Mouse (Mus musculus) ES-E14 (cell line): ENCODE measurements around the gene 2210011C24Rik. TPM values are rescaled to one million over a fixed set of nuclear protein-coding genes. Genes with fewer than 3 reads are reported as not detected.

ENCODE experiments used
- DNase-seq: peaks from one replicate; pipeline ENCODE4 v3.0.0-alpha.2; 2013; ENCODE audit warnings: low read depth, low spot score
- H3K27ac ChIP-seq: 2 replicates; pipeline ENCODE4 v1.5.1; 2012; ENCODE audit warnings: low read depth, mild to moderate bottlenecking, low read length, moderate library complexity, mixed read lengths; ENCODE audit not compliant: poor library complexity, insufficient read depth, severe bottlenecking
- H3K36me3 ChIP-seq: 2 replicates; pipeline ENCODE4 v1.6.1; 2012; ENCODE audit warnings: mild to moderate bottlenecking, low read length, moderate library complexity, mixed read lengths; ENCODE audit not compliant: control insufficient read depth, poor library complexity, insufficient read depth, severe bottlenecking
- H3K4me1 ChIP-seq, 2 experiments: fragments of 150-350 bp in 1 of 2; sonication (generic) in 1 of 2; 2 replicates each; pipeline ENCODE4 v1.6.1; 2012; ENCODE audit warnings: low read length in 2 of 2, mild to moderate bottlenecking in 1 of 2, mixed read lengths in 1 of 2; ENCODE audit not compliant: control insufficient read depth in 2 of 2, insufficient read depth in 2 of 2, poor library complexity in 1 of 2
- H3K4me3 ChIP-seq, 2 experiments: fragments of 150-350 bp in 1 of 2; sonication (generic) in 1 of 2; 2 replicates each; pipeline ENCODE4 v1.5.1; 2012; ENCODE audit warnings: low read length in 2 of 2, low read depth in 1 of 2, mild to moderate bottlenecking in 1 of 2, mixed read lengths in 1 of 2; ENCODE audit not compliant: insufficient read depth in 1 of 2, poor library complexity in 1 of 2, severe bottlenecking in 1 of 2
- H3K9ac ChIP-seq: 2 replicates; pipeline ENCODE4 v1.6.1; 2012; ENCODE audit warnings: low read depth, mild to moderate bottlenecking, low read length, mixed read lengths; ENCODE audit not compliant: poor library complexity, insufficient read depth, severe bottlenecking
- H3K9me3 ChIP-seq: fragments of 150-350 bp; sonication (generic); 2 replicates; pipeline ENCODE4 v1.6.1; 2012; ENCODE audit warnings: low read depth, mild to moderate bottlenecking, low read length; ENCODE audit not compliant: control insufficient read depth, insufficient read depth
- CHD2 ChIP-seq: IDR thresholded peaks from 2 replicates; pipeline ENCODE4 v1.6.1; 2014; ENCODE audit warnings: mild to moderate bottlenecking, low read depth, low read length, inconsistent platforms
- HCFC1 ChIP-seq: IDR thresholded peaks from 2 replicates; pipeline ENCODE4 v1.6.1; 2012; ENCODE audit warnings: low read length, inconsistent platforms, borderline replicate concordance; ENCODE audit not compliant: insufficient read depth
- MAFK ChIP-seq: IDR thresholded peaks from 2 replicates; pipeline ENCODE4 v1.6.1; 2014; ENCODE audit warnings: mild to moderate bottlenecking, low read depth, low read length, inconsistent platforms; ENCODE audit not compliant: insufficient read depth
- ZC3H11A ChIP-seq: IDR thresholded peaks from 2 replicates; pipeline ENCODE4 v1.6.1; 2012; ENCODE audit warnings: low read depth, mild to moderate bottlenecking, inconsistent platforms, low read length, borderline replicate concordance
- ZNF384 ChIP-seq: IDR thresholded peaks from 2 replicates; pipeline ENCODE4 v1.6.1; 2012; ENCODE audit warnings: low read depth, low read length, inconsistent platforms
- in situ Hi-C, 2 experiments: fragments of 600-800 bp; cut with MboI; formaldehyde crosslinking; loops; one replicate each; pipeline ENCODE4 v1.15.1; 2025; ENCODE audit warnings: low sequenced_read_pairs in 2 of 2, inconsistent platforms in 1 of 2; ENCODE audit not compliant: unreplicated experiment in 2 of 2
- total RNA-seq: library from RNA; depleted of rRNA; stranded (reverse); fragments of 300-350 nt; gene quantifications from 2 replicates; pipeline ENCODE4 v1.2.3, GENCODE M21; 2012

2210011C24Rik gene
- total RNA-seq, 1 experiment = 4.6 TPM

- H3K4me1 ChIP-seq = no peaks in the 10 kb centered on the region; a peak in 1 of 4 replicates
- H3K36me3 ChIP-seq = peaks cover 17% of the 10 kb centered on the region; the same call in 1 of the 2 replicates
- H3K4me3 ChIP-seq = no peak overlapping the region
- no peak overlapping the region for H3K9ac ChIP-seq
- TF ChIP-seq MAFK = no peak
- no peak for TF ChIP-seq ZC3H11A
- TF ChIP-seq ZNF384 = no peak
- no peak for TF ChIP-seq CHD2
- TF ChIP-seq HCFC1 = no peak
- in situ Hi-C loops = no loop called here
- H3K27ac ChIP-seq = no peak overlapping the region
- DNase-seq = no peak
- H3K9me3 ChIP-seq = no peaks in the 10 kb centered on the region
These were observed 29.5 kb downstream of the 2210011C24Rik start for GRCm38 (mm10) chr8:83982449-83982848.

DNA sequence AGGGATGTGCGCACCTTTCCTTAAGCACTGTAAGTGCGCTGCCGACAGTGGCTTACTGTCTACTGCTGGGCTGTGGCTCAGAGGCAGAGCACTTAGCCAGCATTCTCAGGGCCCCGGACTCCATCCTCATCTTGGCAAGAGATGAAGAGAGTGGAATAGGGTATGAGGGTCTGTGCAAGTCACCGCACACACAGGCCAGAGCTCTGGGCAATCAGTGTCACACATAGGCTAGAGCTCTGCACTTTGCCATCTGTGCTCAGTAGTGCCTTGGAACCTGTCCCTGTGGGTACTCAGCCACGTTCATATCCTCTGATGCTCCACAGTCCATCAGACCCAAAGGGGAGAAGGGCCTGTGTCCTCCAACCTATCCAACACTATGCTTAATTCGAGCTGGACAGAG, 30.4 kb downstream of the 2210011C24Rik start:
- Histone ChIP-seq H3K36me3 (peaks cover 11% of the 10 kb centered on the region; the same call in 1 of the 2 replicates), H3K9me3 (no peaks in the 10 kb centered on the region), H3K9ac (no peak overlapping the region), H3K4me3 (no peak overlapping the region), H3K4me1 (no peaks in the 10 kb centered on the region; a peak in 1 of 4 replicates), H3K27ac (no peak overlapping the region)
- TF ChIP-seq ZC3H11A (no peak), ZNF384 (no peak), CHD2 (no peak), MAFK (no peak), HCFC1 (no peak)
- no peak for DNase-seq
- in situ Hi-C loops = no loop called here

- Histone ChIP-seq H3K9ac (no peak overlapping the region), H3K4me3 (no peak overlapping the region), H3K27ac (no peak overlapping the region), H3K9me3 (no peaks in the 10 kb centered on the region), H3K4me1 (no peaks in the 10 kb centered on the region; a peak in 1 of 4 replicates), H3K36me3 (peaks cover 10% of the 10 kb centered on the region; the same call in 1 of the 2 replicates)
- TF ChIP-seq ZNF384 = no peak
- TF ChIP-seq ZC3H11A = no peak
- TF ChIP-seq HCFC1 = no peak
- TF ChIP-seq MAFK = no peak
- no peak for TF ChIP-seq CHD2
- in situ Hi-C loops = no loop called here
- DNase-seq = no peak
These were observed 31.1 kb downstream of the 2210011C24Rik start for GRCm38 (mm10) chr8:83980845-83981244.

GRCm38 (mm10) chr8:83980250-83980649, 31.7 kb downstream of the 2210011C24Rik start:
- in situ Hi-C loops = no loop called here
- Histone ChIP-seq H3K9ac (no peak overlapping the region), H3K36me3 (peaks cover 10% of the 10 kb centered on the region; the same call in 1 of the 2 replicates), H3K27ac (no peak overlapping the region), H3K9me3 (no peaks in the 10 kb centered on the region), H3K4me1 (no peaks in the 10 kb centered on the region; a peak in 1 of 4 replicates), H3K4me3 (no peak overlapping the region)
- DNase-seq = no peak
- no peak for TF ChIP-seq ZNF384
- TF ChIP-seq HCFC1 = no peak
- TF ChIP-seq ZC3H11A = no peak
- TF ChIP-seq CHD2 = no peak
- TF ChIP-seq MAFK = no peak

- H3K36me3 ChIP-seq = peaks cover 10% of the 10 kb centered on the region; the same call in 1 of the 2 replicates
- DNase-seq = no peak
- no peak overlapping the region for H3K27ac ChIP-seq
- H3K4me1 ChIP-seq = peaks cover 2 to 6% of the 10 kb centered on the region in 2 experiments; a peak in 1 of 4 replicates
- TF ChIP-seq CHD2 = no peak
- no peaks in the 10 kb centered on the region for H3K9me3 ChIP-seq
- 0 out of 2 replicates have a peak overlapping the region, but pooled peaks have one; percentile 12 for H3K9ac ChIP-seq
- in situ Hi-C loops = no loop called here
- H3K4me3 ChIP-seq = no peak overlapping the region
These were observed 33.8 kb downstream of the 2210011C24Rik start for GRCm38 (mm10) chr8:83978200-83978599.
